Mouse (Mus musculus) heart, adult 2 months (tissue): ENCODE measurements around the gene Wdr25. TPM values are rescaled to one million over a fixed set of nuclear protein-coding genes. Genes with fewer than 3 reads are reported as not detected.

ENCODE experiments used
- DNase-seq, 2 experiments: peaks; one replicate each; pipeline ENCODE4 v3.0.0; 2021
- H3K27ac ChIP-seq: fragments of 200-600 bp; 2 replicates; pipeline ENCODE4 v1.8.1; 2022
- H3K27me3 ChIP-seq: fragments of 200-500 bp; 2 replicates; pipeline ENCODE4 v1.6.1; 2012; ENCODE audit warnings: mild to moderate bottlenecking, low read length, inconsistent platforms, mixed read lengths; ENCODE audit not compliant: control insufficient read depth, insufficient read depth
- H3K36me3 ChIP-seq: fragments of 200-500 bp; 2 replicates; pipeline ENCODE4 v1.6.1; 2012; ENCODE audit warnings: low read length, inconsistent platforms; ENCODE audit not compliant: control insufficient read depth, insufficient read depth
- H3K4me1 ChIP-seq: fragments of 200-500 bp; 2 replicates; pipeline ENCODE4 v1.6.1; 2011; ENCODE audit warnings: low read length; ENCODE audit not compliant: control insufficient read depth, insufficient read depth
- H3K4me3 ChIP-seq: fragments of 200-600 bp; 2 replicates; pipeline ENCODE4 v1.8.1; 2022
- H3K79me2 ChIP-seq: fragments of 200-500 bp; replicated peaks from 2 replicates; pipeline ENCODE4 v1.6.1; 2012; ENCODE audit warnings: mild to moderate bottlenecking, inconsistent platforms, low read length, moderate library complexity, mixed read lengths; ENCODE audit not compliant: control insufficient read depth, insufficient read depth
- H3K9ac ChIP-seq: fragments of 200-500 bp; 2 replicates; pipeline ENCODE4 v1.6.1; 2012; ENCODE audit warnings: low read depth, mild to moderate bottlenecking, control low read depth, inconsistent platforms, low read length, mixed read lengths
- CTCF ChIP-seq: fragments of 200-600 bp; IDR thresholded peaks from 2 replicates; pipeline ENCODE4 v1.8.1; 2022; ENCODE audit warnings: antibody characterized with exemption, mild to moderate bottlenecking, moderate library complexity
- EP300 ChIP-seq: fragments of 200-500 bp; IDR thresholded peaks from 2 replicates; pipeline ENCODE4 v1.6.1; 2011; ENCODE audit warnings: low read depth, low read length, control low read depth; ENCODE audit not compliant: insufficient read depth
- POLR2A ChIP-seq: fragments of 200-500 bp; IDR thresholded peaks from 2 replicates; pipeline ENCODE4 v1.6.1; 2011; ENCODE audit warnings: mild to moderate bottlenecking, low read depth, low read length, control low read depth; ENCODE audit not compliant: insufficient read depth
- WGBS: fragments of 180-500 bp; shearing (Covaris S2); methylation state at CpG from one replicate; pipeline ENCODE4 v1.1.7; 2018; 5-methylcytosine and 5-hydroxymethylcytosine counted together
- intact Hi-C: fragments of 180-260 bp; cut with DNase I; formaldehyde crosslinking; loops from one replicate; pipeline ENCODE4 v1.15.1; 2025
- polyA plus RNA-seq: library from polyadenylated mRNA; depleted of rRNA; stranded (reverse); fragments of >200 nt; gene quantifications from 2 replicates; pipeline ENCODE4 v1.2.3, GENCODE M21; 2012
- total RNA-seq, 2 experiments: library from RNA; stranded (reverse); gene quantifications; 2 replicates each; pipeline ENCODE4 v1.2.3; 2021

Wdr25 gene
- total and polyA plus RNA-seq, 3 experiments, result 3.5 to 9.5 (median 4.9) TPM

DNA sequence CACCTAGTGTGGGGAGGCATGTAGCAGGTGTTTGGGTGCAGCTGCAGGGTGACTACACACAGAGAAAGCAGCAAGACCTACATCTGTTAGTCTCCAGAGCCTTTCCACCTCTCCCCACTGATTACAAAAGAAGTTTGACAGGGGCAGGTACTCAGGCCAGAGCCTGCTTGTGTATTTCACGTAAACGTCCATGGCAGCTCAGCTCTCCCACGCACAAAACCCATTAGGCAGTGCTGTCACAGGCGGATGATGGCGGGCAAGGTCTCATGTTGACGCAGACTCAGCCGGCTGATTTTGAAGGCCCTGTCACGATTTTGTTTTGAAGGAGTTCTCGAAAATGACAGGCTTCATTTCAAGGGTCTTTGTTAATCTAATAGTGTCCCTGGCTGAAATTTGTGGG lies 45.9 kb downstream of the Wdr25 start:
- no peak overlapping the region for H3K27ac ChIP-seq
- no peaks in the 10 kb centered on the region for H3K27me3 ChIP-seq
- H3K4me1 ChIP-seq, result peaks cover 4% of the 10 kb centered on the region
- TF ChIP-seq POLR2A (no peak), EP300 (no peak), CTCF (no peak)
- H3K4me3 ChIP-seq, result no peak overlapping the region
- no peaks in the 10 kb centered on the region for H3K36me3 ChIP-seq
- H3K9ac ChIP-seq, result no peak overlapping the region
- 94% methylated on average over 9 of the region's 9 CpGs for WGBS
- intact Hi-C loops, result no loop called here
- no peak for DNase-seq
- H3K79me2 ChIP-seq, result no peaks in the 10 kb centered on the region

DNA sequence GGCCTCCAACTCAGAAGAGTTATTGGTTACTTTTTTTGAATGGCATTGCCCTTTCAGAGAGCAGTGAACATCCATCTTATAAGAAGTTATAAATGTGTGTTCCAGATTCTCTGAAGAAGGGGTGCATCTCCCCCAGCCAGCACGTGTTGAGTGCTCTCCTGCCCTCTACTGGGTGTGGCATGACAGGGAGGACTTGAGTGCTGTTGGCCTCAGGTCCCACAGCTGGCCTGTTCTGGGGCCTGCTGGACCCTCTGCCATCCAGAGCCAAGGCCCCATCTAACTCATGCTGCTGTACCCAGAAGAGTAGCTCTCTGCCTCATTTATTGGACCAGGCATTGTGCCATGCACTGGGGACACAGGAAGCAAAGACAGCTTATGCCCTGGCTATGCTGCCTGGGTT lies 46.8 kb downstream of the Wdr25 start:
- intact Hi-C loops, result no loop called here
- 53% methylated on average over 1 of the region's 1 CpGs for WGBS

DNA sequence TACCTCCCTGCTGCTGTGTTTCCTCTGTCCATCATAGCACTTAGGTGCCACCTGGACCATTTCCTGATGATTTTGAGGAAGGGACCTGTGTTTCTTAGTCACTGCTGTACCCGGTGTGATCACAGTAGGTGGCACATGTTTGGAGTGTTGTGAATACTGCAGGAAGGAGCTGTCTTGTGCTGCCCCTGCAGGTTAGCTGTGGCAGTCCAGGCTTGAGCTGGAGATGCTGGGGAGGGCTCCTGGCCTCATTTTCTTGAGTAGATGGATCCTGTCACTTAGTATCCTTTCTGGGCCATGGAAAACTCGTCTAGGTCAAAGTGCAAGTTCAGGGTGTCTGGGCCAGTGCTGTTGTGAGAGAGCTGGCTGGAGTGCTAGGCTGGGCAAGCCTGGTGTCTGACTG lies 47.9 kb downstream of the Wdr25 start:
- H3K4me3 ChIP-seq, result no peak overlapping the region
- H3K27ac ChIP-seq, result no peak overlapping the region
- H3K27me3 ChIP-seq, result no peaks in the 10 kb centered on the region
- no peak overlapping the region for H3K9ac ChIP-seq
- no peak for DNase-seq
- 50% methylated on average over 2 of the region's 2 CpGs for WGBS
- intact Hi-C loops, result no loop called here
- H3K4me1 ChIP-seq, result peaks cover 4% of the 10 kb centered on the region
- TF ChIP-seq EP300 (no peak), CTCF (0 out of 2 replicates have a peak, but pooled peaks have one; percentile 2)
- H3K79me2 ChIP-seq, result no peaks in the 10 kb centered on the region
- H3K36me3 ChIP-seq, result no peaks in the 10 kb centered on the region

More for the DNA sequence above, 46.8 kb downstream of the Wdr25 start:
- Histone ChIP-seq H3K4me3 (no peak overlapping the region), H3K4me1 (peaks cover 4% of the 10 kb centered on the region), H3K9ac (no peak overlapping the region), H3K27ac (no peak overlapping the region), H3K36me3 (no peaks in the 10 kb centered on the region), H3K79me2 (no peaks in the 10 kb centered on the region), H3K27me3 (no peaks in the 10 kb centered on the region)
- TF ChIP-seq CTCF (no peak), POLR2A (no peak), EP300 (no peak)
- no peak for DNase-seq

DNA sequence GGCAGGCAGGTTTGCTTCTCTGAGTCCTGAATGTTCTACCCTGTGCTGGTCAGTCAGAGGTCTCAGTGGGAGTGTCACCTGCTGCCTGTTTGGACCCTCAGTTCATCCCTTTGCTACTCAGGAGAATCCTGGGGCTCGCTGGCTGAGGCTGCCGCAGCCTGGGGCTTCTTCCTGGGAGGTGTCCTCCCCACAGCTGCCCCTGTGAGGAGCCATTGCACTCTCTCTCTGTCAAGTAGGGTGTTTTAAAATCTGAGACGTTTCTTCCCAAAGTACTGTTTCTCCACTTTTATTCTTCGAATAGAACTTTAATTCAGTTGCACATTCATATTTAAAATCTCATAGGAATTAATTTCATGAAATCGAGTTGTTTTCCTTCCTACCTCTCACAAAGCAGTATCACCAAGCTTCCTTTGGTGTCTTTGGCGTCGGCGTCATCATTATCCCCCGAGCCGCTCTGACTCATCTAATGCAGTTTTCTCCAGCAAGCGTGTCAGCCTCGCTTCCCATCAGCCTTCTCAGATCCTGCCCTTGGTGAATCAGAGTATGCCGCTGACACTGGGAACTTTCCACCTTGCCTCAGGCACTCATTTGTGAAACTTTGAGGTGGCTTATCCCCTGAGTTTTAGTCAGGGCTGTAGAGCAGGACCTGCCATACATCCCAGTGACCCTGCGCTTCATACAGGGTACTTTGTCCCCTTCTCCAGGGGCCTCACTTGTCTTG lies 48.9 kb downstream of the Wdr25 start:
- no peak for TF ChIP-seq EP300
- no peak for TF ChIP-seq POLR2A
- TF ChIP-seq CTCF, result no peak
- no peak overlapping the region for H3K9ac ChIP-seq
- H3K4me1 ChIP-seq, result peaks cover under 1% of the 10 kb centered on the region
- 82% methylated on average over 14 of the region's 14 CpGs for WGBS
- intact Hi-C loops, result no loop called here
- DNase-seq, result no peak
- H3K27me3 ChIP-seq, result no peaks in the 10 kb centered on the region
- H3K4me3 ChIP-seq, result no peak overlapping the region
- no peak overlapping the region for H3K27ac ChIP-seq
- no peaks in the 10 kb centered on the region for H3K79me2 ChIP-seq
- H3K36me3 ChIP-seq, result no peaks in the 10 kb centered on the region

DNA sequence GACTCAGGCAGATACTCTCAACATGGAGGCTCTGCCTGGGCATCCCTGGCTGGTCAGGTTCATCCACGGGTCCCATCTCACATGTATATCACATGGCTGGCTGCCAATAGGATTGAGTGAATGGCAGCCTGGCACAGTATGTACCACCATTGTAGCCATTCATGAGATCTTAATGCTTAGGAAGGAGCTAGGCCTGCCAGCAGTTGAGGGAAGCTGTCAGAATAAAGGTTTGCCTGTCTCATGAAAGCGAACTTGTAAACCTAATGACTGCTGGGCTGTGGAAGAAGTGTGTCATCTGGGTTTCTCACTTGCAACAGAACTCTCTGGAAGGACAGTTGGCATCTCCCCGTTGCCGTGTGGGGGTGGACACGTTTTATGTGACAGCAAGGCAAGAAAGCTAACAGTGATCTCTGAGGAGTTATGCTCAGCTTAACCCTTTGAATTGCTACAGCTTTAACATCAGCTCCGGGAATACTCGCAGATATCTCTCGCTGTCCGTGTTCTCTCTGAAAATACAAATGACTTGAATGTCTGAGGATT lies 59.6 kb downstream of the Wdr25 start:
- Histone ChIP-seq H3K27ac (no peak overlapping the region), H3K4me1 (no peaks in the 10 kb centered on the region), H3K27me3 (no peaks in the 10 kb centered on the region), H3K4me3 (no peak overlapping the region), H3K36me3 (no peaks in the 10 kb centered on the region), H3K9ac (no peak overlapping the region), H3K79me2 (no peaks in the 10 kb centered on the region)
- DNase-seq, result no peak
- intact Hi-C loops, result loop anchor here (2.0 kb wide), 1 partner anchor 440 kb away; no protein-coding TSS in a partner anchor
- 78% methylated on average over 9 of the region's 9 CpGs for WGBS
- no peak for TF ChIP-seq POLR2A
- no peak for TF ChIP-seq CTCF
- no peak for TF ChIP-seq EP300

DNA sequence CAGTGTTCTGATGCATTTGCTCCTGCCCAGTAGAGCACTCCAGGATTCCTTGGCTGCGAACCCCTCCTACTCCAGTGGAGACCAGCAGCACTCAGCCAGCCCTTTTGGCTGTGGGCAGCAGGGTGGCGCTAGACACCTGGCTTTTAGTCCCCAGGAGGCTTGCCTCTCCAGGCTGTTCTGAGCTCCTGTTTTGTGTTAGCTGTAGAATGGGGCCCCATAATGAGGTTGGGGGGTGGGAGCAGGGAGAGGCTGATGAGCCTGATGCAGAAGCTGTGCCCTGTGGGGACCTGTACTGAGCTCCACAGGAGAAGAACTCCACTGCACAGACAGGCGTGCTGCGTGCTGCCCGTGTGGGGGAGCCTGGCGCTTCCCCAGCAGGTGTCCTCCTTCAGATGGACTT lies 60.4 kb downstream of the Wdr25 start:
- Histone ChIP-seq H3K79me2 (no peaks in the 10 kb centered on the region), H3K36me3 (no peaks in the 10 kb centered on the region), H3K4me1 (no peaks in the 10 kb centered on the region; the same call in 1 of the 2 replicates), H3K4me3 (no peak overlapping the region), H3K27me3 (no peaks in the 10 kb centered on the region), H3K27ac (no peak overlapping the region), H3K9ac (no peak overlapping the region)
- TF ChIP-seq POLR2A (no peak), EP300 (no peak), CTCF (peak; percentile 70)
- intact Hi-C loops, result loop anchor here (2.0 kb wide), 1 partner anchor 439 kb away; no protein-coding TSS in a partner anchor
- DNase-seq, result peak; percentile 23 to 32
- 38% methylated on average over 6 of the region's 6 CpGs for WGBS
